31 mouse cellular contexts compared by ENCODE assay signal in genomic region chr2:113168096-113168495, GRCm38 (mm10). TPM values are rescaled to one million over a fixed set of nuclear protein-coding genes. Genes with fewer than 3 reads are reported as not detected.
DNase-seq lines count a peak whose midpoint lies in the region; ATAC-seq and TF ChIP-seq lines count a peak whose summit lies in the region.
"Had no signal": no experiment of that assay in that cellular context is flagged by ENCODE, and none has a peak within 500 bp of the region (broad histone marks: within the 10 kb centered on the region; RNA-seq: fewer than 3 reads in every experiment).

No protein-coding gene starts in this region.

- no peaks in the 10 kb centered on the region for H3K4me1 ChIP-seq in hindbrain, embryonic 14.5 days (replicated peaks; ENCODE audit: control insufficient read depth, insufficient read depth, low read length)
- H3K4me1 ChIP-seq in hindbrain, embryonic 12.5 days: no peaks in the 10 kb centered on the region
- H3K4me1 ChIP-seq in cerebellum, adult 2 months (ENCODE audit: control insufficient read depth, insufficient read depth, low read length): no peaks in the 10 kb centered on the region
- H3K4me1 ChIP-seq: embryonic facial prominence, embryonic 12.5 days; limb, embryonic 13.5 days; lung, embryonic 15.5 days; midbrain, embryonic 10.5 days; neural tube, embryonic 12.5 days had no signal

- H3K9me3 ChIP-seq in hindbrain, embryonic 14.5 days (ENCODE audit: control insufficient read depth, low read length): no peaks in the 10 kb centered on the region
- H3K9me3 ChIP-seq in hindbrain, embryonic 12.5 days (replicated peaks): no peaks in the 10 kb centered on the region
- H3K9me3 ChIP-seq: embryonic facial prominence, embryonic 12.5 days; limb, embryonic 13.5 days; lung, embryonic 15.5 days; midbrain, embryonic 10.5 days; midbrain, embryonic 15.5 days; neural tube, embryonic 12.5 days had no signal

- no peak overlapping the region for H3K27ac ChIP-seq in hindbrain, embryonic 14.5 days
- H3K27ac ChIP-seq in hindbrain, embryonic 12.5 days: no peak overlapping the region
- H3K27ac ChIP-seq in cerebellum, adult 2 months (ENCODE audit: insufficient read depth, low read length): no peak overlapping the region
- H3K27ac ChIP-seq: embryonic facial prominence, embryonic 12.5 days; limb, embryonic 13.5 days; lung, embryonic 15.5 days; midbrain, embryonic 10.5 days; midbrain, embryonic 15.5 days; neural tube, embryonic 12.5 days had no signal

- TF ChIP-seq POLR2A in cerebellum, adult 2 months (IDR thresholded peaks at IDR 0.05; ENCODE audit: borderline replicate concordance, insufficient read depth, low read length): no peak

- ATAC-seq in hindbrain, embryonic 14.5 days (ENCODE audit: low FRiP score): 0 out of 2 replicates have a peak, but pooled peaks have one; percentile 22
- ATAC-seq in hindbrain, embryonic 12.5 days (ENCODE audit: low FRiP score): no peak
- ATAC-seq: forebrain, embryonic 14.5 days; intestine, postnatal 0 days; midbrain, embryonic 15.5 days; Patski had no signal

- no peak overlapping the region for H3K9ac ChIP-seq in hindbrain, embryonic 14.5 days
- no peak overlapping the region for H3K9ac ChIP-seq in hindbrain, embryonic 12.5 days
- H3K9ac ChIP-seq: embryonic facial prominence, embryonic 12.5 days; limb, embryonic 13.5 days; lung, embryonic 15.5 days; midbrain, embryonic 15.5 days; neural tube, embryonic 12.5 days had no signal

- WGBS in hindbrain, embryonic 14.5 days: 85% methylated on average over 4 of the region's 4 CpGs
- 93% methylated on average over 4 of the region's 4 CpGs for WGBS in hindbrain, embryonic 12.5 days
- 45% methylated on average over 4 of the region's 4 CpGs for WGBS in cerebellum, adult 2 months

- no peak for DNase-seq in hindbrain, embryonic 14.5 days (ENCODE audit: low spot score)
- DNase-seq in brain, adult 2 months (ENCODE audit: low read depth, low spot score): peak; percentile 42
- DNase-seq in cerebellum, adult 2 months: peak; percentile 39 to 42
- DNase-seq in cerebellum, postnatal 14 days: peak; percentile 26 to 33
- DNase-seq in layer of hippocampus, postnatal 36 days: no peak
- no peak for DNase-seq in layer of hippocampus, postnatal 10 days (ENCODE audit: low spot score in 2 of 2)
- DNase-seq: adrenal gland, postnatal 36 days; embryo, embryonic 11 days; gastrocnemius, postnatal 25 days; heart, adult 18-20 months; heart, postnatal 4 days; kidney, adult 9 months; kidney, postnatal 10 days; right cerebral cortex, adult 18-20 months; spleen, adult 18-20 months; thymus, postnatal 14 days had no signal

- TF ChIP-seq CTCF in cerebellum, adult 2 months (IDR thresholded peaks at IDR 0.05; ENCODE audit: borderline replicate concordance, insufficient read depth, low read depth, low read length): no peak

- H3K36me3 ChIP-seq in hindbrain, embryonic 14.5 days (replicated peaks; ENCODE audit: control insufficient read depth, insufficient read depth): no peaks in the 10 kb centered on the region
- H3K36me3 ChIP-seq in hindbrain, embryonic 12.5 days: no peaks in the 10 kb centered on the region
- H3K36me3 ChIP-seq: embryonic facial prominence, embryonic 12.5 days; G1E; limb, embryonic 13.5 days; lung, embryonic 15.5 days; midbrain, embryonic 10.5 days; midbrain, embryonic 15.5 days; neural tube, embryonic 12.5 days had no signal

- H3K4me2 ChIP-seq in hindbrain, embryonic 14.5 days (replicated peaks): no peak overlapping the region
- no peak overlapping the region for H3K4me2 ChIP-seq in hindbrain, embryonic 12.5 days (replicated peaks)
- H3K4me2 ChIP-seq: embryonic facial prominence, embryonic 12.5 days; heart, embryonic 11.5 days; limb, embryonic 13.5 days; liver, embryonic 11.5 days; lung, embryonic 15.5 days; midbrain, embryonic 15.5 days; neural tube, embryonic 12.5 days had no signal

- H3K27me3 ChIP-seq in hindbrain, embryonic 14.5 days (ENCODE audit: control insufficient read depth, insufficient read depth, low read length): no peaks in the 10 kb centered on the region
- H3K27me3 ChIP-seq in hindbrain, embryonic 12.5 days: no peaks in the 10 kb centered on the region
- H3K27me3 ChIP-seq in cerebellum, adult 2 months (ENCODE audit: control insufficient read depth, insufficient read depth, low read length): no peaks in the 10 kb centered on the region
- H3K27me3 ChIP-seq: embryonic facial prominence, embryonic 12.5 days; limb, embryonic 13.5 days; lung, embryonic 15.5 days; midbrain, embryonic 15.5 days; neural tube, embryonic 12.5 days; Patski had no signal

- H3K4me3 ChIP-seq in hindbrain, embryonic 14.5 days (replicated peaks; ENCODE audit: low read length): no peak overlapping the region
- no peak overlapping the region for H3K4me3 ChIP-seq in hindbrain, embryonic 12.5 days
- H3K4me3 ChIP-seq in cerebellum, adult 2 months (replicated peaks; ENCODE audit: insufficient read depth, low read depth, low read length): no peak overlapping the region
- H3K4me3 ChIP-seq: embryonic facial prominence, embryonic 12.5 days; limb, embryonic 13.5 days; lung, embryonic 15.5 days; midbrain, embryonic 10.5 days; midbrain, embryonic 15.5 days; myocyte; neural tube, embryonic 12.5 days had no signal

RNA-seq across cellular contexts. Expression of gene Ryr3, which starts 48.8 kb away (rescaled TPM):
- 5.6 and 6.6 TPM in 2 replicates for polyA plus RNA-seq in hindbrain, embryonic 14.5 days (2014; fragmentation: Nextera tagmentation; extraction: Ambion mirVana)
- polyA plus RNA-seq in hindbrain, embryonic 12.5 days (2016; fragmentation: Nextera tagmentation; extraction: Ambion mirVana): 1.1 and 1.4 TPM in 2 replicates
- 15.2 and 16.9 TPM in 2 replicates for polyA plus RNA-seq in cerebellum, adult 2 months (2012; rRNA removed)
- 10 to 100 TPM; 70.0 to 81.5 TPM for total RNA-seq in layer of hippocampus, postnatal 36 days (2021)
- 10 to 100 TPM; 63.8 to 74.1 TPM for total RNA-seq in layer of hippocampus, postnatal 10 days (2021)
- total RNA-seq: megakaryocyte progenitor cell, adult 5-6 weeks had no signal
- polyA plus RNA-seq: G1E had no signal

Comparison
In these comparisons a context has a peak if more than half of its experiments do, and no peak if none do; other contexts are left out.
1. DNase-seq: peak in brain, adult 2 months (single experiment), cerebellum, adult 2 months (2 of 2) and cerebellum, postnatal 14 days (2 of 2); none in hindbrain, embryonic 14.5 days (single experiment), layer of hippocampus, postnatal 36 days (0 of 2) and layer of hippocampus, postnatal 10 days (0 of 2).